Mouse (Mus musculus) layer of hippocampus, adult 2 months (tissue): ENCODE results near the gene Mbnl1. TPM values are rescaled to one million over a fixed set of nuclear protein-coding genes. Genes with fewer than 3 reads are reported as not detected.

Experiments used
- DNase-seq, 2 experiments: peaks; one replicate each; pipeline ENCODE4 v3.0.0; 2022; ENCODE audit warnings: low spot score in 2 of 2
- H3K27ac ChIP-seq: fragments of 200-600 bp; 2 replicates; pipeline ENCODE4 v1.8.1; 2022
- H3K4me3 ChIP-seq: fragments of 200-600 bp; 2 replicates; pipeline ENCODE4 v1.8.1; 2022; ENCODE audit warnings: mild to moderate bottlenecking
- CTCF ChIP-seq: fragments of 200-600 bp; conservative IDR thresholded peaks from 2 replicates; pipeline ENCODE4 v1.8.1; 2022; ENCODE audit warnings: antibody characterized with exemption, mild to moderate bottlenecking, moderate library complexity
- total RNA-seq, 2 experiments: library from RNA; stranded (reverse); gene quantifications; 2 replicates each; pipeline ENCODE4 v1.2.3; 2021

Gene Mbnl1
- total RNA-seq, 2 experiments from 2014 or later: 121 to 127 TPM

- DNase-seq: no peak
- no peak for TF ChIP-seq CTCF
- no peak overlapping the region for H3K4me3 ChIP-seq
- no peak overlapping the region for H3K27ac ChIP-seq
Observed at GRCm38 (mm10) chr3:60587149-60587548, 114.5 kb downstream of the Mbnl1 start.

- Histone ChIP-seq H3K4me3 (no peak overlapping the region), H3K27ac (no peak overlapping the region)
- no peak for TF ChIP-seq CTCF
- no peak for DNase-seq
Observed at GRCm38 (mm10) chr3:60589361-60589760, 116.7 kb downstream of the Mbnl1 start.

GRCm38 (mm10) chr3:60595606-60596005, 123.0 kb downstream of the Mbnl1 start:
- TF ChIP-seq CTCF: no peak
- H3K27ac ChIP-seq: no peak overlapping the region
- no peak overlapping the region for H3K4me3 ChIP-seq
- no peak for DNase-seq

- DNase-seq: no peak
- Histone ChIP-seq H3K4me3 (no peak overlapping the region), H3K27ac (no peak overlapping the region)
- TF ChIP-seq CTCF: no peak
Observed at GRCm38 (mm10) chr3:60596985-60597384, 124.4 kb downstream of the Mbnl1 start.

- Histone ChIP-seq H3K27ac (no peak overlapping the region), H3K4me3 (no peak overlapping the region)
- peak; percentile 98 for TF ChIP-seq CTCF
- peak; percentile 63 to 84 for DNase-seq
Observed at GRCm38 (mm10) chr3:60601686-60602085, 129.1 kb downstream of the Mbnl1 start.

- no peak for DNase-seq
- Histone ChIP-seq H3K4me3 (no peak overlapping the region), H3K27ac (no peak overlapping the region)
- no peak for TF ChIP-seq CTCF
Observed at GRCm38 (mm10) chr3:60602923-60603549, 130.4 kb downstream of the Mbnl1 start.

- Histone ChIP-seq H3K4me3 (no peak overlapping the region), H3K27ac (no peak overlapping the region)
- no peak for DNase-seq
- TF ChIP-seq CTCF: no peak
Observed at GRCm38 (mm10) chr3:60603637-60604036, 131.0 kb downstream of the Mbnl1 start.

- Histone ChIP-seq H3K27ac (no peak overlapping the region), H3K4me3 (no peak overlapping the region)
- no peak for DNase-seq
- no peak for TF ChIP-seq CTCF
Observed at GRCm38 (mm10) chr3:60604205-60604604, 131.6 kb downstream of the Mbnl1 start.

- peak; percentile 30 to 47 for DNase-seq
- no peak overlapping the region for H3K27ac ChIP-seq
- TF ChIP-seq CTCF: peak; percentile 90
- H3K4me3 ChIP-seq: no peak overlapping the region
Observed at GRCm38 (mm10) chr3:60608952-60609403, 136.3 kb downstream of the Mbnl1 start.

GRCm38 (mm10) chr3:60611839-60612238, 139.2 kb downstream of the Mbnl1 start:
- H3K27ac ChIP-seq: no peak overlapping the region
- H3K4me3 ChIP-seq: no peak overlapping the region
- peak; percentile 87 for TF ChIP-seq CTCF
- peak; percentile 47 to 76 for DNase-seq

GRCm38 (mm10) chr3:60613121-60613520, 140.5 kb downstream of the Mbnl1 start:
- Histone ChIP-seq H3K27ac (no peak overlapping the region), H3K4me3 (no peak overlapping the region)
- no peak for DNase-seq
- no peak for TF ChIP-seq CTCF

GRCm38 (mm10) chr3:60614516-60614915, 141.9 kb downstream of the Mbnl1 start:
- no peak for TF ChIP-seq CTCF
- no peak overlapping the region for H3K4me3 ChIP-seq
- H3K27ac ChIP-seq: no peak overlapping the region
- no peak for DNase-seq

- Histone ChIP-seq H3K4me3 (no peak overlapping the region), H3K27ac (no peak overlapping the region; the same call in 1 of the 2 replicates)
- no peak for DNase-seq
- TF ChIP-seq CTCF: no peak
Observed at GRCm38 (mm10) chr3:60615057-60615606, 142.5 kb downstream of the Mbnl1 start.

- H3K27ac ChIP-seq: no peak overlapping the region; the same call in 1 of the 2 replicates
- H3K4me3 ChIP-seq: no peak overlapping the region
- no peak for TF ChIP-seq CTCF
- DNase-seq: no peak
Observed at GRCm38 (mm10) chr3:60615615-60616014, 143.0 kb downstream of the Mbnl1 start.
